Mouse (Mus musculus): ENCODE measurements around the gene Sulf2. TPM values are rescaled to one million over a fixed set of nuclear protein-coding genes. Genes with fewer than 3 reads are reported as not detected.
A peak's percentile ranks its signal among the peaks of the same experiment; 100 is the strongest.

The Sulf2 gene
- polyA plus RNA-seq, 2 experiments = 200 to 294 TPM

- H3K27me3 ChIP-seq (ENCODE audit: control insufficient read depth, insufficient read depth, low read length) = no peaks in the 10 kb centered on the region
- H3K9me3 ChIP-seq (ENCODE audit: control insufficient read depth, low read length) = no peaks in the 10 kb centered on the region
- no peak overlapping the region for H3K27ac ChIP-seq (replicated peaks; ENCODE audit: low read depth, low read length)
- ATAC-seq (ENCODE audit: low FRiP score, low read depth) = no peak
- no peak overlapping the region for H3K9ac ChIP-seq (ENCODE audit: low read depth, low read length, severe bottlenecking)
- no peak for DNase-seq (ENCODE audit: low spot score)
- H3K4me3 ChIP-seq (replicated peaks; ENCODE audit: low read length) = no peak overlapping the region
- no peak for TF ChIP-seq POLR2A (IDR thresholded peaks at IDR 0.05; ENCODE audit: borderline replicate concordance, extremely low read depth, insufficient read depth, insufficient read length)
- H3K4me2 ChIP-seq (replicated peaks; ENCODE audit: low read depth, low read length, severe bottlenecking) = no peak overlapping the region
- 90% methylated on average over 8 of the region's 8 CpGs for WGBS
- H3K36me3 ChIP-seq (ENCODE audit: control insufficient read depth, insufficient read depth, low read length) = peaks cover 76% of the 10 kb centered on the region
- no peaks in the 10 kb centered on the region for H3K4me1 ChIP-seq (ENCODE audit: control insufficient read depth, insufficient read depth, low read length)
These were observed 93.0 kb downstream of the Sulf2 start for GRCm38 (mm10) chr2:166062431-166062830.

GRCm38 (mm10) chr2:166062008-166062407 lies 93.5 kb downstream of the Sulf2 start:
- Histone ChIP-seq H3K9ac (ENCODE audit: low read depth, low read length, severe bottlenecking) (no peak overlapping the region), H3K27ac (replicated peaks; ENCODE audit: low read depth, low read length) (no peak overlapping the region), H3K4me3 (replicated peaks; ENCODE audit: low read length) (no peak overlapping the region), H3K4me1 (ENCODE audit: control insufficient read depth, insufficient read depth, low read length) (no peaks in the 10 kb centered on the region), H3K27me3 (ENCODE audit: control insufficient read depth, insufficient read depth, low read length) (no peaks in the 10 kb centered on the region), H3K36me3 (ENCODE audit: control insufficient read depth, insufficient read depth, low read length) (peaks cover 74% of the 10 kb centered on the region), H3K4me2 (replicated peaks; ENCODE audit: low read depth, low read length, severe bottlenecking) (no peak overlapping the region), H3K9me3 (ENCODE audit: control insufficient read depth, low read length) (no peaks in the 10 kb centered on the region)
- 47% methylated on average over 1 of the region's 1 CpGs for WGBS
- DNase-seq (ENCODE audit: low spot score) = no peak
- no peak for TF ChIP-seq POLR2A (IDR thresholded peaks at IDR 0.05; ENCODE audit: borderline replicate concordance, extremely low read depth, insufficient read depth, insufficient read length)
- ATAC-seq (ENCODE audit: low FRiP score, low read depth) = 0 out of 2 replicates have a peak, but pooled peaks have one; percentile 17

GRCm38 (mm10) chr2:166059684-166060423 lies 95.6 kb downstream of the Sulf2 start:
- TF ChIP-seq POLR2A (IDR thresholded peaks at IDR 0.05; ENCODE audit: borderline replicate concordance, extremely low read depth, insufficient read depth, insufficient read length) = no peak
- no peak overlapping the region for H3K4me3 ChIP-seq (replicated peaks; ENCODE audit: low read length)
- no peaks in the 10 kb centered on the region for H3K9me3 ChIP-seq (ENCODE audit: control insufficient read depth, low read length)
- 82% methylated on average over 7 of the region's 7 CpGs for WGBS
- no peak overlapping the region for H3K4me2 ChIP-seq (replicated peaks; ENCODE audit: low read depth, low read length, severe bottlenecking)
- H3K4me1 ChIP-seq (ENCODE audit: control insufficient read depth, insufficient read depth, low read length) = no peaks in the 10 kb centered on the region
- H3K27me3 ChIP-seq (ENCODE audit: control insufficient read depth, insufficient read depth, low read length) = no peaks in the 10 kb centered on the region
- DNase-seq (ENCODE audit: low spot score) (no peak), ATAC-seq (ENCODE audit: low FRiP score, low read depth) (no peak)
- no peak overlapping the region for H3K27ac ChIP-seq (replicated peaks; ENCODE audit: low read depth, low read length)
- no peak overlapping the region for H3K9ac ChIP-seq (ENCODE audit: low read depth, low read length, severe bottlenecking)
- H3K36me3 ChIP-seq (ENCODE audit: control insufficient read depth, insufficient read depth, low read length) = peaks cover 77% of the 10 kb centered on the region

- Histone ChIP-seq H3K9me3 (ENCODE audit: control insufficient read depth, low read length) (no peaks in the 10 kb centered on the region), H3K27ac (replicated peaks; ENCODE audit: low read depth, low read length) (no peak overlapping the region), H3K27me3 (ENCODE audit: control insufficient read depth, insufficient read depth, low read length) (no peaks in the 10 kb centered on the region), H3K4me2 (replicated peaks; ENCODE audit: low read depth, low read length, severe bottlenecking) (no peak overlapping the region), H3K4me3 (replicated peaks; ENCODE audit: low read length) (no peak overlapping the region), H3K36me3 (ENCODE audit: control insufficient read depth, insufficient read depth, low read length) (peaks cover 89% of the 10 kb centered on the region), H3K4me1 (ENCODE audit: control insufficient read depth, insufficient read depth, low read length) (no peaks in the 10 kb centered on the region), H3K9ac (ENCODE audit: low read depth, low read length, severe bottlenecking) (no peak overlapping the region)
- ATAC-seq (ENCODE audit: low FRiP score, low read depth) (no peak), DNase-seq (ENCODE audit: low spot score) (no peak)
- 92% methylated on average over 14 of the region's 14 CpGs for WGBS
- TF ChIP-seq POLR2A (IDR thresholded peaks at IDR 0.05; ENCODE audit: borderline replicate concordance, extremely low read depth, insufficient read depth, insufficient read length) = no peak
These were observed 101.4 kb downstream of the Sulf2 start for GRCm38 (mm10) chr2:166054002-166054539.

GRCm38 (mm10) chr2:166051966-166052365 lies 103.5 kb downstream of the Sulf2 start:
- Histone ChIP-seq H3K4me3 (replicated peaks; ENCODE audit: low read length) (no peak overlapping the region), H3K4me2 (replicated peaks; ENCODE audit: low read depth, low read length, severe bottlenecking) (no peak overlapping the region), H3K27ac (replicated peaks; ENCODE audit: low read depth, low read length) (no peak overlapping the region), H3K36me3 (ENCODE audit: control insufficient read depth, insufficient read depth, low read length) (peaks cover 92% of the 10 kb centered on the region), H3K4me1 (ENCODE audit: control insufficient read depth, insufficient read depth, low read length) (no peaks in the 10 kb centered on the region), H3K27me3 (ENCODE audit: control insufficient read depth, insufficient read depth, low read length) (no peaks in the 10 kb centered on the region), H3K9ac (ENCODE audit: low read depth, low read length, severe bottlenecking) (no peak overlapping the region), H3K9me3 (ENCODE audit: control insufficient read depth, low read length) (no peaks in the 10 kb centered on the region)
- no peak for ATAC-seq (ENCODE audit: low FRiP score, low read depth)
- WGBS = 93% methylated on average over 7 of the region's 7 CpGs
- DNase-seq (ENCODE audit: low spot score) = no peak
- no peak for TF ChIP-seq POLR2A (IDR thresholded peaks at IDR 0.05; ENCODE audit: borderline replicate concordance, extremely low read depth, insufficient read depth, insufficient read length)

Data from limb, embryonic 14.5 days (tissue).